Mouse (Mus musculus): ENCODE measurements around the gene Psat1.

- no peak for TF ChIP-seq CTCF (IDR thresholded peaks at IDR 0.05; ENCODE audit: low read depth)
- no peak for TF ChIP-seq EP300 (IDR thresholded peaks at IDR 0.05; ENCODE audit: low read depth)
Observed at GRCm38 (mm10) chr19:15919336-15919735, 27.8 kb downstream of the Psat1 start.
